Mouse (Mus musculus): ENCODE measurements around the gene Gm20489. TPM values are rescaled to one million over a fixed set of nuclear protein-coding genes. Genes with fewer than 3 reads are reported as not detected.

Gene Gm20489
- polyA plus RNA-seq, 1 experiment from 2014 or later: not detected

DNA sequence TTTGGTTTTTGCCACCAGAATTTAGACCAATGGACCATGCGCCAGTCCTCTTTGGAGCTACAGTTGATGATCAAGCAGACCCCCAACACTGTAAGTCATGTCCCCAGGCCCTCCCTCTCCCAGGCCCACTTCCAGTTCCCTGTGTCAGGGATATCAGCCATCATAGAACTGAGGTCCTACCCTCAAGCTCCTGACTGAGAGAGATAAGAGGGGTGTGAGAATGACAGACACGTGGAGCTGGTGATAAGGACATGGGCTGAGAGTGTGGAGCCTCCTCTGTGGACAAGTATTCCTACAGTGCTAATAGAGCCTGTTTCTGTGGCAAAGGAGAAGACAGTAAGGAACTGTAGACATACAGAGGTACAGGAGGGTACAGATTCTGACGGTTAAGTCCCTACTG, 18.7 kb upstream of the Gm20489 start:
- H3K4me2 ChIP-seq: no peak overlapping the region
- no peak overlapping the region for H3K9ac ChIP-seq
- no peak for ATAC-seq (ENCODE audit: insufficient number of reproducible peaks, insufficient read depth, low FRiP score, low TSS enrichment, low read depth)
- peaks cover 11% of the 10 kb centered on the region; the same call in 1 of the 2 replicates for H3K27me3 ChIP-seq
- H3K4me3 ChIP-seq: no peak overlapping the region
- no peak overlapping the region for H3K27ac ChIP-seq
- WGBS: 93% methylated on average over 3 of the region's 3 CpGs
- no peaks in the 10 kb centered on the region for H3K9me3 ChIP-seq
- peaks cover 78% of the 10 kb centered on the region for H3K36me3 ChIP-seq
- H3K4me1 ChIP-seq: no peaks in the 10 kb centered on the region

DNA sequence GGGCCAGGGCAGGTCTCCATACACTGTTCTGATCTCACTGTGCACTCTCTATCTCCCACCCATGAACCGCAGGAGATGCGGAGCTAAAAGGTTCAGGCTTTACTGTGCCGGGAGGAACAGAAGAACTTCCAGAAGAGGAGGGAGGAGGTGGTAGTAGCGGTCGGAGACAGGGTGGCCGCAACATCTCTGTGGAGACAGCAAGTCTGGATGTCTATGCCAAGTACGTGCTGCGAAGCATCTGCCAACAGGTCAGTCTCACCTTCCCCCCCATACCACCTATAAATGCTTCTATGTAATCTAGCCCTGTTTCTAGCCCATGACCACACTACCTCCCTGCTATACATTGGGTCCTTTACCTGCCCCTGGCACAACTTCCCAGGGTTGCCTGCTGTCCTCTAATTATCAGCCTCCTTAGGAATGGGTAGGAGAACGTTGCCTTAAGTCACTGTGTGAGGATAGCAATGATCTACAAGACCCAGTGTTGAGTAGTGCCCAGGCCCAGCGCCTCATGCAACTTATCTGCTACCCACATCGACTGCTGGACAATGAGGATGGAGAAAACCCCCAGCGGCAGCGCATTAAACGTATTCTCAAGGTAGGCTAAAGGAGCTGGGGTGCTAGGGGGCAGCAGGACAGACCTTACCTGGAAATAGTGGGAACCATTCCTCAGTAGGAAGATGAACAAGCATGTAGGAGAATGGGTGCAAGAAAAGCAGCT, 17.3 kb upstream of the Gm20489 start:
- no peak overlapping the region for H3K9ac ChIP-seq
- 88% methylated on average over 14 of the region's 14 CpGs for WGBS
- H3K27me3 ChIP-seq: peaks cover 11% of the 10 kb centered on the region; the same call in 1 of the 2 replicates
- H3K9me3 ChIP-seq: no peaks in the 10 kb centered on the region
- H3K4me2 ChIP-seq: no peak overlapping the region
- H3K36me3 ChIP-seq: peaks cover 75% of the 10 kb centered on the region
- H3K27ac ChIP-seq: no peak overlapping the region
- ATAC-seq (ENCODE audit: insufficient number of reproducible peaks, insufficient read depth, low FRiP score, low TSS enrichment, low read depth): no peak
- H3K4me1 ChIP-seq: no peaks in the 10 kb centered on the region
- H3K4me3 ChIP-seq: no peak overlapping the region

DNA sequence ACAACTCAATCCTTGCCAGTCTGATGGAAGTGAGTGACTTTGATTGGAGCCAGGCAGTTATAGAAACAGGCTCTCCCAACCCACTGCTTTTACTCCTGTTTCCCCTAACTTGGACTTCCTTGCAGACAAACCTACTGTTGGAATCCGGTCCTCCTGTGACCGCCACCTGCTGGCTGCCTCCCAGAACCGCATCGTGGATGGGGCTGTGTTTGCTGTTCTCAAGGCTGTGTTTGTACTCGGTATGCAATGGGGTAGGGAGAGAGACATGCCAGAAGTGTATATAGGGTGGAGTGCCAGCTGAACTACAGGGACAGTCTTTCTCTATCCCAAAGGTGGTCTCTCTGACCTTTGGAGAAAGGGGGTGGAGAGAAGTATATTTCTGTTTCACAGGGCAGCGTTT, 16.7 kb upstream of the Gm20489 start:
- H3K4me1 ChIP-seq: no peaks in the 10 kb centered on the region
- H3K9ac ChIP-seq: no peak overlapping the region
- H3K27ac ChIP-seq: no peak overlapping the region
- WGBS: 29% methylated on average over 6 of the region's 6 CpGs
- H3K27me3 ChIP-seq: peaks cover 11% of the 10 kb centered on the region; the same call in 1 of the 2 replicates
- no peaks in the 10 kb centered on the region for H3K9me3 ChIP-seq
- H3K4me3 ChIP-seq: no peak overlapping the region
- no peak for ATAC-seq (ENCODE audit: insufficient number of reproducible peaks, insufficient read depth, low FRiP score, low TSS enrichment, low read depth)
- peaks cover 73% of the 10 kb centered on the region for H3K36me3 ChIP-seq
- no peak overlapping the region for H3K4me2 ChIP-seq

DNA sequence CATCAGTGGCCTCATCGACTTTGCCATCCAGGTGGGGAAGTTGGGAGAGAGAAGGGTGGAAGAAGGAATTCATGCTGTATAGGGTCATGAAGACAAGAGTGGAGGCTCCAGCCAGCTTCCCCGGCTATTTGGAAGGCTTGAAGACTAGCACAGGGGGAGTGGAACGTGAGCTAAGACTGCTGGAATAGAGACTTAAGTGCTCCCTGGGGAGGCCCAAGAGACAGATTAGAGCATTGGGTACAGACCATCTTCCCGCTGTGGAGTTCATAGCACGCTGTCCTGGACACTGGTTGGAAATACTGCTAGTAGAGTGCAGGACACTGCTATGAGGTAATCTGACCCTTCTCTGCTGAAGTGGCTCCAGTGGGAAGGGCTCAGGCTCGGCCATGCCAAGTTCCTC, 14.0 kb upstream of the Gm20489 start:
- Histone ChIP-seq H3K4me2 (no peak overlapping the region), H3K4me1 (no peaks in the 10 kb centered on the region), H3K4me3 (no peak overlapping the region), H3K36me3 (peaks cover 67% of the 10 kb centered on the region), H3K27me3 (peaks cover 4% of the 10 kb centered on the region; the same call in 1 of the 2 replicates), H3K9ac (no peak overlapping the region), H3K9me3 (no peaks in the 10 kb centered on the region), H3K27ac (no peak overlapping the region)
- no peak for ATAC-seq (ENCODE audit: insufficient number of reproducible peaks, insufficient read depth, low FRiP score, low TSS enrichment, low read depth)
- WGBS: 77% methylated on average over 6 of the region's 6 CpGs

DNA sequence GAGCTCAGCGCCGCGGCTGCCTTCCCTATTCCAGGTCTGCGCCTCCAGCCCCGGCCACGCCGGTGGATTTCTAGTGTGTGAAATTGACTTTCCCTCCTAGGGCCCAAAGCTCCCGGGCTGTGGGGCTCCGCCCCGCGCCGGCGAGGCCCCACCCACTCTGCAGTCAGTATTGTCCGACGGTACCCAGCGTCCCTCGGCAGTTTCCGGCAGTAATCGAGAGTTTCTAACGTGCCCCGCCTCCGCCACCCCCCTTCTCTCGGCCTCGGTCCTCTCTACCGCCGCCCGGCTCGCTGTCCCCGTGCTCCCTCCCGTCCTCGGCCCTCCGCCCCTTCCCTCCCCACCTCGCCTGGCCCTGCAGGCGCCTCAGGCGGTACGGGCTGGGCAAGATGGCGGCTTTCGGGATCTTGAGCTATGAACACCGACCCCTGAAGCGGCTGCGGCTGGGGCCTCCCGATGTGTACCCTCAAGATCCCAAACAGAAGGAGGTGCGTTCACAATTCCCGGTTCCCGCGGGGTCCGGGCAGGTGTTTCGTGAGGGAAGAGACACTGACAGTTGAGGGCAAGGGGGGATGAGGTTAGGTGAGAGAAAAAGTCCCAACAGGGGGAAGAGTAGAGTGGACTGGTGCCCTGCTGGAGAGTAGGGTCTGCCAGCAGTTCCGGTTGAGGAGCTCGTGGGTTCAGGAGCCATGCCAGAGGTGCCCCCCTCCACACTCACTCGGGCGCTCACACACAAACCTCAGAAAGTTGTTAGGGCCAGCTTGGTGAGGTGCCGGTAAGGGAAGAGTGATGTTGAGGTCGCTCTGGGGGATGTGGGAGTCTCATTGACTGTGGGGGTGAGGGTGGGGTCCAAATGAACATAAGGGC, 5.3 kb upstream of the Gm20489 start, which contains the start of gene Med12:
Gene Med12, plus strand, starts transcription at position 156 of the 864 bp plus-strand sequence.
- peak within 1 kb of the TSS; percentile 73 for H3K27ac ChIP-seq
- peaks cover 17% of the 10 kb centered on the region; the same call in 1 of the 2 replicates for H3K27me3 ChIP-seq
- H3K9ac ChIP-seq: peak within 1 kb of the TSS; percentile 77
- ATAC-seq (ENCODE audit: insufficient number of reproducible peaks, insufficient read depth, low FRiP score, low TSS enrichment, low read depth): peak; percentile 97
- H3K4me2 ChIP-seq: peak within 1 kb of the TSS; percentile 56
- no peaks in the 10 kb centered on the region for H3K4me1 ChIP-seq
- WGBS: 27% methylated on average over 50 of the region's 54 CpGs
- H3K36me3 ChIP-seq: peaks cover 21% of the 10 kb centered on the region
- no peaks in the 10 kb centered on the region for H3K9me3 ChIP-seq
- peak within 1 kb of the TSS; percentile 56 for H3K4me3 ChIP-seq

DNA sequence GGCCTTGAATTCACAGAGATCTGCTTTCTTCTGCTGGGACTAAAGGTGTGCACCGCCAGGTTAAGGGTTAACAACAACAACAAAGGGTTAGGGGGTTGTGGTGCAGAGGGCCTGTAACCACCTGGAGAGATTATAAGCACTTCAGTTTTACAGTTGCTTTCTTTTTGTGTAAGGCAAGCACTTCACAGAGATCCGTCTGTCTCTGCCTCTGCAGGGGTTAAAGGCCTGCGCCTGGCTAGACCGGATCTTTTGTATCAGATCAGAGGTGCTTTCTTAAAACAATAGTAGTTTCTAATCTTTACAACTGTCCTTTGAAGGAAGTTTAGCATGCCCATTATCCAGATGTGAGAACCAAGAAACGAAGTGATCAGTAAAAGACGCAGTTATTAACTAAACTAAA, 4.6 kb upstream of the Gm20489 start:
- Histone ChIP-seq H3K9me3 (no peaks in the 10 kb centered on the region), H3K36me3 (peaks cover 16% of the 10 kb centered on the region), H3K27ac (peak overlapping the region; percentile 73; the same call in 1 of the 2 replicates), H3K4me1 (no peaks in the 10 kb centered on the region), H3K4me2 (peak overlapping the region; percentile 56), H3K4me3 (peak overlapping the region; percentile 56), H3K9ac (peak overlapping the region; percentile 77), H3K27me3 (peaks cover 18% of the 10 kb centered on the region; the same call in 1 of the 2 replicates)
- ATAC-seq (ENCODE audit: insufficient number of reproducible peaks, insufficient read depth, low FRiP score, low TSS enrichment, low read depth): no peak
- 22% methylated on average over 6 of the region's 6 CpGs for WGBS

DNA sequence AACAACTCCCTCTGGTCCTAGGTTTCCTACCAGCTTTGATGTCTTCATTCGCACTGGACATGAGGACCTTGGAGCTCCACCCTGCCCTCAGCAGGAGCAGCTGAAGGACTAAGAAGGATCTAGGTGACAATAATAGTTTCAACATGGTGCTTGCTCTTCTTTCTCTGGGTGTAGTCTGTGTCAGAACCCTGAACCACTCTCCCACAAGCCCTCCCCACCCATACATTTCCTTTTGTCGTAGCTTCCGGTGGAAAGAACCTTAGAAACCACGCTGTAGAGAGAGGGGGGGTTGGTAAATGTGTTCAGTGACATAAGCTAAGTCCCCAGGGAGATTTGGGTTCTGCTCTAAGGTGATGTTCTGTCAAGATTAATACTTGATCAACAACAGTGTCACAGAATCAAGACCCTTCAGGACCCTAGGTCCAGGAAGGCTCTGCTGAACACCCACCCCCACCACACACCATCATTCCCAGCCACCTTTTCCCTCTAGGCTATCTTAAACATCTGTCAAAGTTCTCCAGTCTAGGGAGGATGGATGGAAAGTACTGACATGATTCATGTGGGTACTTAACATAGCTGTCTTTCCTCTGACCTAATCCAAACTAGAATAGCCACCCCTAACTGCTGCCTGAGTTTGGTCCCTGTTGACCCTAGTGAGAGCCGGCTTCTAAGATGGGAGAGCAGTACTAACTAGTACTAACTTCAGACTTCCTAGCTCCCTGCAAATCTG, 633 bp downstream of the Gm20489 start, which contains the start of gene Il2rg:
Gene Il2rg, minus strand, starts transcription at position 231 of the 730 bp plus-strand sequence.
- Histone ChIP-seq H3K9me3 (no peaks in the 10 kb centered on the region), H3K4me2 (no peak within 1 kb of the TSS), H3K9ac (no peak within 1 kb of the TSS), H3K27me3 (peaks cover 14% of the 10 kb centered on the region; the same call in 1 of the 2 replicates), H3K27ac (no peak within 1 kb of the TSS), H3K4me3 (no peak within 1 kb of the TSS), H3K36me3 (no peaks in the 10 kb centered on the region), H3K4me1 (0 out of 2 replicates have a peak, but pooled peaks cover 5% of the 10 kb centered on the region)
- 67% methylated on average over 5 of the region's 5 CpGs for WGBS
- ATAC-seq (ENCODE audit: insufficient number of reproducible peaks, insufficient read depth, low FRiP score, low TSS enrichment, low read depth): no peak

DNA sequence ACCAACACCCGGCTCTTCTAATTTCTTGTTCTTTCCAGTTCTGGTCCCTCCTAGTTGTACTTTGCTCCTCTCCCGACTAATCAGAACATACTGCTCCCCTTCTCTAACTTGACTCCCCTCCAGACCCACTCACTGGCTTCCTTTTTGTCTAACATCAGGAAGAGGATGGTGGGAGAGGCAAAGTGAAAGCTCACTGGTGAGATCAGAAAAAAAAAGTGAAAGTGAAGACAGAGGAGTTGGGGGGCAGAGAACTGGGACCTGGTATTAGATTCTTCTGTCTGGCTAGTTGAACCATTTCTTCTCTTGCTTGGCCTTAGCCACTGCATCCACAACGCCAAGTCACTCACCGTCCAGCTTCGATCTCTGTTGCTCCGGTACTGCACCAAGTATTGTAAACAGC, 2.2 kb downstream of the Gm20489 start:
- H3K9me3 ChIP-seq: no peaks in the 10 kb centered on the region
- no peak overlapping the region for H3K27ac ChIP-seq
- no peak overlapping the region for H3K4me3 ChIP-seq
- 92% methylated on average over 6 of the region's 6 CpGs for WGBS
- no peak for ATAC-seq (ENCODE audit: insufficient number of reproducible peaks, insufficient read depth, low FRiP score, low TSS enrichment, low read depth)
- H3K36me3 ChIP-seq: no peaks in the 10 kb centered on the region
- H3K4me2 ChIP-seq: no peak overlapping the region
- H3K4me1 ChIP-seq: 0 out of 2 replicates have a peak, but pooled peaks cover 5% of the 10 kb centered on the region
- H3K27me3 ChIP-seq: peaks cover 14% of the 10 kb centered on the region; the same call in 1 of the 2 replicates
- H3K9ac ChIP-seq: no peak overlapping the region

DNA sequence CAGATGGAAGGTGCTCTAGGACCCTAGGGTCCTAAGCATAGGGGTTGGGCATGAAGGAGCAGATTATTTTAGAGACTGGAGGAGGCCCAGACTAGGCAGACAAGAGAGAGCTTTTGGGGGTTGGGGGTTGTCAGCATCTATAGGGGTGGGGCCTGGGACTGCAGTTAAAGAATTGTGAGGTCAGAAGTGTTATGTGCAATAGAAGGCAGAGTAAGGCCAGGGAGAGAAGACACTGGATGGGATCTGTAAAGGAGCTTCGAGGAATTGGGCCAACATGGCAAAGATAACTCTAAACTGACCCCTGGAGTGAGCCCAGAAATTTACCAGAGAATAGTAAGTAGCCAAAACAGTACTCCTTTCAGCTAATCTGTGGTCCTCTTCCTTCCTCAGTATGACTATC, 4.9 kb downstream of the Gm20489 start, which contains the start of gene Gm614:
Gene Gm614, minus strand, starts transcription at position 101 of the 400 bp plus-strand sequence.
- H3K4me2 ChIP-seq: no peak within 1 kb of the TSS
- WGBS: 68% methylated on average over 1 of the region's 1 CpGs
- no peak for ATAC-seq (ENCODE audit: insufficient number of reproducible peaks, insufficient read depth, low FRiP score, low TSS enrichment, low read depth)

DNA sequence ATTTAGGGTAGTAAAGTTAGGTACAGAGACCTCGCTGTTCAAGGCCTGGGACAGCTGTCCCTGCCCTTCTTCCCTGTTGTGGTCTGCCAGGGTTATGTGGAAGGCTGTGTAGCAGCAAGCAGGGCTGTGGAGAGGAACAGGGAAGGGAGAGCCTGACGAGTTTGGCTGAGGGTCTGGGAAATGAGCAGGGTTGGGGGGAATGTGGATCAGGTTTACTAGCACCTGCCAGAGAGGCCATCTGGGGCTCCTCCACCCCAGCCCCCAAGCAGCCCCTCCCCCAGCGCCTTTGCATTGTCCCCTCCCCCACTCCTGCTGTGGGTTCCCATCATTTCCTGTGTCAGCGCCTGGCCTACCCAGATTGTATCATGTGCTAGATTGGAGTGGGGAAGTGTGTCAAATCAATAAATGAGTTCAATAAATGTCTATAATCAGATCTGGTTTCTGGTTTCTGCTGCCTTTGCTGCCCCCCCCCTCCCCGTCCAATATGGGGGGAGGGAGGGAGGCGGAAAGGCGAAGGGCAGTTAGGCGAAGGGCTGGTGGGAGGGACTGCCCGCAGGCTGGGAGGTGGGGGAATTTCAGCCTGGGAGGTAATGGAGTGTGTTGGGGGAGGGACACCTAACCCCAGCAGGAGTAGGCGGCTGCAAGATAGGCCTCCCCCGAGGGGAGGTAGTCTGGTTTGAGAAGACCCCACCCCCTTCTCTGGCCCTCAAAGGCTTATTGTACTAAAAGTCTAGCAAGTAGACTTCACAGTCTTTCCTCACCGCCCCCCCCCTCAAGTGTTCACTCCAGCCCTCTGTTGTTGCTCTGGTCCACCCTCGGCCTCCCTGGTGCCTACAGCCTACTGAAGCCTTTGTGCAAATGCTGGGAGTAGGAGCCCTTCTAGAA, 8.1 kb downstream of the Gm20489 start:
- no peak overlapping the region for H3K9ac ChIP-seq
- peaks cover 2% of the 10 kb centered on the region; the same call in 1 of the 2 replicates for H3K27me3 ChIP-seq
- H3K9me3 ChIP-seq: no peaks in the 10 kb centered on the region
- H3K4me1 ChIP-seq: peaks cover 20% of the 10 kb centered on the region
- 0 out of 2 replicates have a peak, but pooled peaks cover 7% of the 10 kb centered on the region for H3K36me3 ChIP-seq
- ATAC-seq (ENCODE audit: insufficient number of reproducible peaks, insufficient read depth, low FRiP score, low TSS enrichment, low read depth): peak; percentile 67
- H3K4me2 ChIP-seq: peak overlapping the region; percentile 18
- H3K27ac ChIP-seq: peak overlapping the region; percentile 75
- 17% methylated on average over 13 of the region's 13 CpGs for WGBS
- no peak overlapping the region for H3K4me3 ChIP-seq

More for the DNA sequence above, 4.9 kb downstream of the Gm20489 start, which contains the start of gene Gm614:
- H3K4me3 ChIP-seq: no peak within 1 kb of the TSS
- peaks cover 14% of the 10 kb centered on the region for H3K4me1 ChIP-seq
- no peak within 1 kb of the TSS for H3K9ac ChIP-seq
- H3K27me3 ChIP-seq: peaks cover 9% of the 10 kb centered on the region; the same call in 1 of the 2 replicates
- H3K9me3 ChIP-seq: no peaks in the 10 kb centered on the region
- 0 out of 2 replicates have a peak, but pooled peaks cover 2% of the 10 kb centered on the region for H3K36me3 ChIP-seq
- H3K27ac ChIP-seq: no peak within 1 kb of the TSS
